Mouse (Mus musculus): ENCODE results near the gene Grin3a. TPM values are rescaled to one million over a fixed set of nuclear protein-coding genes. Genes with fewer than 3 reads are reported as not detected.
"Not testable (repeated sequence)": the region's sequence is repeated elsewhere in the genome, so short reads cannot be mapped to it uniquely, and the experiment has no call there.

Grin3a gene
- polyA plus RNA-seq, 1 experiment from 2014 or later = 30.0 TPM

DNA sequence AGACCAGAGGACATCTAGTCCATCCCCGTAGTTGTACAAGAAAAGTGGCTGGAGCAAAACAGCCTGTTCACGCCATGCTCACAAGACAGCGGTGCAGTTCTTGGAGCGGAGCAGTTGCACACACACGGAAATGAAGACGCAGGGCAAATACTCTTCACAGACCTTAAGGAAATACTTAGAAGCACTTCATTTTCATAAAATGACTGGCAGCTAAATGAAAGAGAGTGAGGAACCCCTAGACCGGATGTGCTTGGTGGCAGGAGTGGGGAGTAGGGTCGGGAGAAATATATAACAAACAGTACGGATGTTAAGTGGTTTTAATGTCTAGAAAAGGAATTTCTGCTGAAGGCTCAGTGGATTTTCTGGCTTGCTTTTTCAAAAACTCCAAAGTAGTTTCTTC lies 183.9 kb downstream of the Grin3a start:
- H3K9ac ChIP-seq (ENCODE audit: low read depth, low read length) = no peak overlapping the region
- H3K27ac ChIP-seq (ENCODE audit: low read length) = no peak overlapping the region
- H3K4me3 ChIP-seq (ENCODE audit: low read depth, low read length) = no peak overlapping the region
- H3K4me2 ChIP-seq (ENCODE audit: low read length) = no peak overlapping the region
- no peaks in the 10 kb centered on the region for H3K4me1 ChIP-seq (ENCODE audit: control insufficient read depth, insufficient read depth, low read length)
- no peak for ATAC-seq
- no peaks in the 10 kb centered on the region for H3K27me3 ChIP-seq (ENCODE audit: control insufficient read depth, insufficient read depth, low read depth, low read length)
- H3K36me3 ChIP-seq (ENCODE audit: control insufficient read depth, insufficient read depth, low read length) = peaks cover 26% of the 10 kb centered on the region
- H3K9me3 ChIP-seq (replicated peaks; ENCODE audit: control insufficient read depth, low read length, poor library complexity, severe bottlenecking) = no peaks in the 10 kb centered on the region
- WGBS = 96% methylated on average over 9 of the region's 9 CpGs

DNA sequence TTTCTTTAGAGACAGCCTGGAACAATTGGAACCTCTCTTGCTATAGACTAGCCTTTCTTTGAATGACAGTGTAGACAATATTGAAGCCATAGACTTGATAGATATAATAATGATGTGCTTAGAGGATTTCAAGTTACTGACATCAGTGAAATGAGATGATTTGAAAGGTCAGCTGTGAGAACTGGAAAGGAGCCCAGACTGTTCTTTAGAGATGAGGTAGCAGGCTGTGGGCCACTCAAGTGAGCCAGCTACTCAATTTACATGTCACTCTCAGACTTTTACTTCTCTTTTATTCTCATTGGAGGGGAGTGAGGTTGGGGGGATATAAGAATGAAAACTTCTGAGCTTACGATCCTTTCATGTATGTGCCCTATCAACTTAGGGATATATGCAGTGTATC lies 186.1 kb downstream of the Grin3a start:
- 78% methylated on average over 1 of the region's 1 CpGs for WGBS
- H3K9ac ChIP-seq (ENCODE audit: low read depth, low read length) = no peak overlapping the region
- no peaks in the 10 kb centered on the region for H3K27me3 ChIP-seq (ENCODE audit: control insufficient read depth, insufficient read depth, low read depth, low read length)
- H3K4me2 ChIP-seq (ENCODE audit: low read length) = no peak overlapping the region
- H3K4me3 ChIP-seq (ENCODE audit: low read depth, low read length) = no peak overlapping the region
- ATAC-seq = no peak
- no peaks in the 10 kb centered on the region for H3K4me1 ChIP-seq (ENCODE audit: control insufficient read depth, insufficient read depth, low read length)
- H3K9me3 ChIP-seq (replicated peaks; ENCODE audit: control insufficient read depth, low read length, poor library complexity, severe bottlenecking) = no peaks in the 10 kb centered on the region
- H3K27ac ChIP-seq (ENCODE audit: low read length) = no peak overlapping the region
- H3K36me3 ChIP-seq (ENCODE audit: control insufficient read depth, insufficient read depth, low read length) = peaks cover 33% of the 10 kb centered on the region

DNA sequence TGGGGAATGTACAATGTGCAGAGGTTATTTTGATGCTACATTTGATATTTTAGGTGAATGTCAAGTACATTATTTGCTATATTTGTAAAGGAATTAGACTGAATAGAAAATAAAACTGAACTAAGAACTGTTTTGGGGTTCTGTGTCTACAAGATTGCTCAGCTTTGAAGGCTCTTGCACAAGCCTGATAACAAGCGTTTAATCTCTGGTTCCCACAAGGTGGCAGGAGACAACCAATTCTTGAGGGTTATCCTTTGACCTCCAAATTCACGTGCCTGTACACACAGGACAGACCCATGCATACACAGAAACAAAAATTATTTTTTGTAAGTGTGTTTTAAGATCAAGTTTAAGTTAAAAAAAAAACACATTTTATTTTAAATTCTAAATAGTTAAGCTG lies 205.6 kb downstream of the Grin3a start:
- Histone ChIP-seq H3K9me3 (replicated peaks; ENCODE audit: control insufficient read depth, low read length, poor library complexity, severe bottlenecking) (no peaks in the 10 kb centered on the region), H3K4me2 (ENCODE audit: low read length) (no peak overlapping the region), H3K27ac (ENCODE audit: low read length) (no peak overlapping the region), H3K36me3 (ENCODE audit: control insufficient read depth, insufficient read depth, low read length) (peaks cover 35% of the 10 kb centered on the region), H3K4me3 (ENCODE audit: low read depth, low read length) (no peak overlapping the region), H3K27me3 (ENCODE audit: control insufficient read depth, insufficient read depth, low read depth, low read length) (no peaks in the 10 kb centered on the region), H3K4me1 (ENCODE audit: control insufficient read depth, insufficient read depth, low read length) (no peaks in the 10 kb centered on the region), H3K9ac (ENCODE audit: low read depth, low read length) (no peak overlapping the region)
- 79% methylated on average over 2 of the region's 2 CpGs for WGBS
- no peak for ATAC-seq

DNA sequence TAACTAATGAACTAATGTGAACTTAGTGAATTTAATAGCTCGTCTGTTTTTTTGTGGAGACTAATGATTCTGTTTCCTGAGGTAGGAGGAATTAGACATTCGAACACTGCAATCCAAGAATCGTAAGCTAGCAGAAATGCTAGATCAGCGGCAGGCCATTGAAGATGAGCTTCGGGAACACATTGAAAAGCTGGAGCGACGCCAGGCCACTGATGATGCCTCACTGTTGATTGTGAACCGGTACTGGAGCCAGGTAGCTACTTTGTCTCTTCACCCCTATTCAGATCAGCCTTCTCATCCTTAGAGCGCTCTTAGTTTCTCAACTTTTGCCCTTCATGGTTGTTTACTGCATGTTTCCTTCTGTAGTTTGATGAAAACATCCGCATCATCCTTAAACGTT lies 207.7 kb downstream of the Grin3a start:
- 95% methylated on average over 11 of the region's 11 CpGs for whole genome bisulfite sequencing
- no peak overlapping the region for H3K9ac ChIP-seq (ENCODE audit: low read depth, low read length)
- no peak for ATAC-seq
- H3K36me3 ChIP-seq (ENCODE audit: control insufficient read depth, insufficient read depth, low read length) = peaks cover 27% of the 10 kb centered on the region
- no peak overlapping the region for H3K4me2 ChIP-seq (ENCODE audit: low read length)
- H3K4me3 ChIP-seq (ENCODE audit: low read depth, low read length) = no peak overlapping the region
- H3K4me1 ChIP-seq (ENCODE audit: control insufficient read depth, insufficient read depth, low read length) = peaks cover 14% of the 10 kb centered on the region
- H3K9me3 ChIP-seq (replicated peaks; ENCODE audit: control insufficient read depth, low read length, poor library complexity, severe bottlenecking) = no peaks in the 10 kb centered on the region
- H3K27ac ChIP-seq (ENCODE audit: low read length) = no peak overlapping the region
- no peaks in the 10 kb centered on the region for H3K27me3 ChIP-seq (ENCODE audit: control insufficient read depth, insufficient read depth, low read depth, low read length)

DNA sequence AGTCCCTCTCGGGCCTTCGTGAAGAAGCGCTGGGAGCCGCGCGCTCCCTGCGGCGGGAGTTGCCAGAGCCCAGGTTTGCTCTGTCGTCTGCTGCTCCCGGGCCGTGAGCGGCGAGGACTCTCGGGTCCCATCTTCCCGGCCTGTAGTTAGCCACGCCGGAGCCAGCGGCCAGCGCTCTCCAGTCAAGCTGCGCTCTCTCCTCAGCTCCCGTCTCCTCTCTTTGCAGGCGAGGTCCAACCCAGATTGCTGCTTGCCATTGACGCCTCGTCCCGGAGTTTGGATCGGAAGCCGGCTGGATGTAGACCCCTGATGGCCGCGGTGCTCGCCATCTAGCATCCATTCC lies 213.4 kb downstream of the Grin3a start:
- under 1% methylated on average over 30 of the region's 30 CpGs for WGBS
- Histone ChIP-seq H3K4me2 (ENCODE audit: low read length) (peak overlapping the region; percentile 88), H3K9ac (ENCODE audit: low read depth, low read length) (peak overlapping the region; percentile 81)

DNA sequence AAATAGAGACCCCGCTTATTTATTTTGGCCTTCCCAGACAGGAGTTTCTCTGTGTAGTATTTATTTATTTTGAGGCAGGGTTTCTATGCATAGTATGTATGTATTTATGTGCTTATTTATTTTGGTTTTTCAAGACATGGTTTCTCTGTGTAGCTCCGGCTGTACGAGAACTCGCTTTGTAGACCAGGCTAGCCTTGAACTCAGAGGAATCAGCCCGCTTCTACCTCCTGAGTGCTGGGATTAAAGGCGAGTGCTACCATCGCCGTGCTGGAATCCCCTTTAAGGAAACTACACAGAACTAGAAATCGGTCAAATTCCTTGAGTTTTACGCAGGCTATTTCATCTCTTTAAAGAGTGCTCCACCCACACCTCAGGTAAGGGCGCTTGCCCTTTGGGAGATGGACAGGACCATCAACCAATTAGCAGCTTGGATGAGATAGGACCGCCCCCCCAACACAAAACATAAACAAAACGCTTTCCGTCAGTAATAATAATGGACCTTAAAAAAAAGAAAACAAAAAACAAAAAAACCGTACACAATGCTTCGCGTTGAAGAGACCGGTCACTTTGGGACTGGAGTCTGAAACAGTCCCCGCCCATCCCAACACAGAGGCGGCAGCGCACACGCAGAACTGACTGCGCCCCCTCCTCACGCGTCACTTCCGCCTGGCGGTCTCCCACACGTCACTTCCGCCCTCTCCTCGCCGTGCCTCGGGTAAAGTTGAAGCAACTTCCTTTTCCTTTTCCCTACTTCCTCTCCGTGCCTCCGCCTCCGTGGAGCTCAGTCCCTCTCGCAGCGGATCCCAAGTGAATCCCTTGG lies 214.0 kb downstream of the Grin3a start, which contains the start of gene Rnf20:
TSS of gene Rnf20 (plus strand) at position 688 of the 820 bp plus-strand sequence.
- Histone ChIP-seq H3K4me3 (ENCODE audit: low read depth, low read length) (peak within 1 kb of the TSS; percentile 72), H3K9me3 (replicated peaks; ENCODE audit: control insufficient read depth, low read length, poor library complexity, severe bottlenecking) (no peaks in the 10 kb centered on the region), H3K4me1 (ENCODE audit: control insufficient read depth, insufficient read depth, low read length) (peaks cover 17% of the 10 kb centered on the region), H3K27me3 (ENCODE audit: control insufficient read depth, insufficient read depth, low read depth, low read length) (no peaks in the 10 kb centered on the region), H3K36me3 (ENCODE audit: control insufficient read depth, insufficient read depth, low read length) (peaks cover 7% of the 10 kb centered on the region; the same call in 1 of the 2 replicates), H3K4me2 (ENCODE audit: low read length) (peak within 1 kb of the TSS; percentile 88), H3K27ac (ENCODE audit: low read length) (peak within 1 kb of the TSS; percentile 85), H3K9ac (ENCODE audit: low read depth, low read length) (peak within 1 kb of the TSS; percentile 81)
- ATAC-seq = peak; percentile 97
- 4% methylated on average over 37 of the region's 37 CpGs for whole genome bisulfite sequencing

More for the DNA sequence above, 213.4 kb downstream of the Grin3a start:
- Histone ChIP-seq H3K36me3 (ENCODE audit: control insufficient read depth, insufficient read depth, low read length) (peaks cover 7% of the 10 kb centered on the region; the same call in 1 of the 2 replicates), H3K4me1 (ENCODE audit: control insufficient read depth, insufficient read depth, low read length) (peaks cover 17% of the 10 kb centered on the region), H3K9me3 (replicated peaks; ENCODE audit: control insufficient read depth, low read length, poor library complexity, severe bottlenecking) (no peaks in the 10 kb centered on the region), H3K4me3 (ENCODE audit: low read depth, low read length) (peak overlapping the region; percentile 72), H3K27me3 (ENCODE audit: control insufficient read depth, insufficient read depth, low read depth, low read length) (no peaks in the 10 kb centered on the region), H3K27ac (ENCODE audit: low read length) (peak overlapping the region; percentile 85)
- peak; percentile 86 for ATAC-seq

DNA sequence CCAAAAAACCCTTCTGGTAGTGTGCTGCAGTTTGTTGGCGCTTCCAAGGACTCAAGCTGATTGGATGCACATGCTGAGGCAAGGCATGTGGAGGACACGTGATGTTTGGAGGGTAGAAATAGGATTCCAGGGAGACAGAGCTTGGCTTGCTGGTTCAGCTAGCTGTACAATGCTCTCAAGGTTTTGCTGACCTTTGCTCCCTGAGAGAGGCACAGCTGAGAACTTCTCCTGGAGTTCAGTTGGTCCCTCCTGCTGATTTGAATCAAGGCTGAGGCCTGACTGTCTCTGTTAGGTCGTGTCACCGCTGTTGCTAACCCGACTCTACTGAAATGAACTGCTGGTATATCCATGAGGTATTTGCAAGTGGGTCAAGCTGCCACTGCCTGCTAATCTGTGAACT lies 216.6 kb downstream of the Grin3a start:
- H3K27ac ChIP-seq (ENCODE audit: low read length) = no peak overlapping the region
- H3K4me2 ChIP-seq (ENCODE audit: low read length) = no peak overlapping the region
- no peak overlapping the region for H3K4me3 ChIP-seq (ENCODE audit: low read depth, low read length)
- H3K9ac ChIP-seq (ENCODE audit: low read depth, low read length) = no peak overlapping the region
- peaks cover 12% of the 10 kb centered on the region for H3K4me1 ChIP-seq (ENCODE audit: control insufficient read depth, insufficient read depth, low read length)
- H3K36me3 ChIP-seq (ENCODE audit: control insufficient read depth, insufficient read depth, low read length) = no peaks in the 10 kb centered on the region
- H3K27me3 ChIP-seq (ENCODE audit: control insufficient read depth, insufficient read depth, low read depth, low read length) = no peaks in the 10 kb centered on the region
- WGBS = 79% methylated on average over 5 of the region's 5 CpGs
- H3K9me3 ChIP-seq (replicated peaks; ENCODE audit: control insufficient read depth, low read length, poor library complexity, severe bottlenecking) = no peaks in the 10 kb centered on the region
- ATAC-seq = no peak

DNA sequence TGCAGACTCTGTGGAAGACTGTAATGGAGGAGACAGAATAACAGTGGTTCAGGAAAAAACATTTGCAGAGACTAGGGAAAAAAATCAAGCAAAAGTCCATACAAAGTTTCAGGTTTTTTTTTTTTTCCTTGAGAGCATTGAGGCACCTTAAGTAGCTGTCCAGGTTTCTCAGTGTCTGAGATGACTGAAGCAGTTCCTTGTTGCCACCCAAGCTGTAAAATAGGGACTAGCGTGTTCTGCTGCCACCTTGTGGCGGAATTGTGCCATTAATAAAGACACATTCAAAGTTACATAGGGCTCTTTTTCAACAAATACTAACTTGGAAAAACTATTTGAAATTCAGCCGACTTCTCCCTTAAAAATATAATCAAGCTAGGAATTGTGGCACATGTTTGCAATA lies 218.6 kb downstream of the Grin3a start:
- Histone ChIP-seq H3K36me3 (ENCODE audit: control insufficient read depth, insufficient read depth, low read length) (no peaks in the 10 kb centered on the region), H3K4me3 (ENCODE audit: low read depth, low read length) (no peak overlapping the region), H3K4me2 (ENCODE audit: low read length) (no peak overlapping the region), H3K4me1 (ENCODE audit: control insufficient read depth, insufficient read depth, low read length) (no peaks in the 10 kb centered on the region), H3K9me3 (replicated peaks; ENCODE audit: control insufficient read depth, low read length, poor library complexity, severe bottlenecking) (no peaks in the 10 kb centered on the region), H3K27me3 (ENCODE audit: control insufficient read depth, insufficient read depth, low read depth, low read length) (no peaks in the 10 kb centered on the region), H3K9ac (ENCODE audit: low read depth, low read length) (no peak overlapping the region), H3K27ac (ENCODE audit: low read length) (no peak overlapping the region)
- no peak for ATAC-seq
- WGBS = 3% methylated on average over 3 of the region's 3 CpGs

DNA sequence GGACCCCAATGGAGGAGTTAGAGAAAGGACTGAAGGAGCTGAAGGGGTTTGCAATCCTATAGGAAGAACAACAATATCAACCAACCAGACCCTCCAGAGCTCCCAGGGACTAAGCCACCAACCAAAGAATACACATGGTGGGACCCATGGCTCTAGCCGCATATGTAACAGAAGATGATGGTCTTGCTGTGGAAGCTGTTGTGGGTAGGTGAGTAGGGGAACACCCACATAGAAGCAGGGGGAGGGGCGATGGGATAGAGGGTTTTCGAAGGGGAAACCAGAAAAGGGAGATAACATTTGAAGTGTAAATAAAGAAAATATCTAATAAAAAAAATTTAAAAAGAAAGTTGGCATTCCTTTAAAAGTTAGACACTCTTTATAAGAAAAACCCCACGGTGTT lies 220.6 kb downstream of the Grin3a start:
- H3K4me3 ChIP-seq (ENCODE audit: low read depth, low read length); H3K4me1 ChIP-seq (ENCODE audit: control insufficient read depth, insufficient read depth, low read length); H3K36me3 ChIP-seq (ENCODE audit: control insufficient read depth, insufficient read depth, low read length); H3K27me3 ChIP-seq (ENCODE audit: control insufficient read depth, insufficient read depth, low read depth, low read length); H3K9ac ChIP-seq (ENCODE audit: low read depth, low read length); H3K27ac ChIP-seq (ENCODE audit: low read length); H3K9me3 ChIP-seq (replicated peaks; ENCODE audit: control insufficient read depth, low read length, poor library complexity, severe bottlenecking); H3K4me2 ChIP-seq (ENCODE audit: low read length); ATAC-seq: not testable (repeated sequence)
- WGBS = 88% methylated on average over 4 of the region's 4 CpGs

All from midbrain, embryonic 16.5 days (tissue).